In genomic region chr4:144972948-144973720, GRCm38 (mm10) we compare ENCODE assay signal across 8 mouse cellular contexts.
A peak's percentile ranks its signal among the peaks of the same experiment; 100 is the strongest.
DNase-seq lines count a peak whose midpoint lies in the region; ATAC-seq lines count a peak whose summit lies in the region.

No protein-coding gene starts in this region.

- no peaks in the 10 kb centered on the region for H3K36me3 ChIP-seq in stomach, embryonic 15.5 days

- H3K9me3 ChIP-seq in stomach, embryonic 15.5 days = no peaks in the 10 kb centered on the region

- no peak overlapping the region for H3K9ac ChIP-seq in stomach, embryonic 15.5 days

- H3K4me1 ChIP-seq in stomach, embryonic 15.5 days = no peaks in the 10 kb centered on the region

- H3K4me2 ChIP-seq in stomach, embryonic 15.5 days = no peak overlapping the region

- WGBS in stomach, embryonic 15.5 days = 75% methylated on average over 6 of the region's 6 CpGs

- peak; percentile 52 for DNase-seq in gastrocnemius, postnatal 10 days
- no peak for DNase-seq in gastrocnemius, adult 18-20 months (ENCODE audit: low spot score)
- peak; percentile 62 for DNase-seq in spleen, postnatal 36 days (ENCODE audit: low spot score in 2 of 2)
- no peak for DNase-seq in spleen, adult 12 weeks (ENCODE audit: low spot score)
- DNase-seq in gastrocnemius, postnatal 25 days = peak; percentile 34
- no peak for DNase-seq in retina, embryonic 14.5 days (ENCODE audit: low spot score)
- DNase-seq in lung, postnatal 10 days = no peak

- no peak for ATAC-seq in stomach, embryonic 15.5 days (ENCODE audit: insufficient read depth, low FRiP score, low read depth)

- peak overlapping the region; percentile 23; the same call in 1 of the 2 replicates for H3K27ac ChIP-seq in stomach, embryonic 15.5 days

- H3K27me3 ChIP-seq in stomach, embryonic 15.5 days (replicated peaks) = no peaks in the 10 kb centered on the region

- no peak overlapping the region for H3K4me3 ChIP-seq in stomach, embryonic 15.5 days (replicated peaks)

Comparison
In these comparisons a context has a peak if more than half of its experiments do, and no peak if none do; other contexts are left out.
1. DNase-seq: peak in gastrocnemius, postnatal 10 days (single experiment), spleen, postnatal 36 days (2 of 2) and gastrocnemius, postnatal 25 days (single experiment); none in gastrocnemius, adult 18-20 months (single experiment), spleen, adult 12 weeks (single experiment), retina, embryonic 14.5 days (single experiment) and lung, postnatal 10 days (single experiment).